Mouse (Mus musculus) cerebellum, adult 9-11 months (tissue): ENCODE data around the gene Gcsh.

Experiments
- DNase-seq: peaks from one replicate; pipeline ENCODE4 v3.0.0; 2022

Gcsh gene

DNA sequence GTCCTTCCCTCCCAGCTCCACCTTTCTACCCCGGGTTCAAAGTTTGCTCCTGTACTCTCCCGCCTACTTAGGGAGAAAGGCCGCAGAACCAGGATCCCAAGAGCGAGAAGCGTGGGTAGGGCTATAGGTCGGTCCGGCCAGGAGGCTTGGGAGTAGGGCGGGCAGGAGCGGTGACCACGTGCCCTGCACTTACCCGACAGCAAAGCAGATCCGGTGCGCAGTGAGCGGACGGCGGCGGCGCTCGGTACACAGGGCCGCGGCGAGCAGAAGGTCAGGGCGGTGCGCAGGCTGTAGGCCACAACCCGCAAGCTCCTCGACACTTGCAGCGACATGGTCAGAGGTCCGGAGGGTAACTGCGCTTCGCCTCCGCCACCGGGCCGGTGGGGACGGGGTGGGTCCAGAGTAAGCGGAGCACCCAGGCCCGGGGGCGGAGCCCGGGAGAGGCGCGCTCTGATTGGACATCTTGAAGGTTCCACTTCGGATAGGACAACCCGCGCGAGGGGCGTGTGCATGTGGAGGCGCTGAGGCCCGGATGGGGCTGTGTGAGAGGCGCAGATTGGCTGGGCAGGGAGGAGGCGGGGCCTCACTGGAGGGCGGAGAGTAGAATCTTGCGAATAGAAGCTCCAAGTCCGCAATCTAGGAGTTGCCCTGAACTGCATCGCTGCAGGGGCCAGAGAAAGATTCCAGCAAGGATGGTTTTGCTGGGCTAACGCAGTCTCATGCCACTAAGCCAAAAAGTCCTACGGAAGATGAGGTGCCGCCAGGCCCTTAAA is at the start of gene Gcsh:
Gcsh (minus strand) TSS at position 443 of the 773 bp plus-strand sequence.
- peak; percentile 98 for DNase-seq

DNA sequence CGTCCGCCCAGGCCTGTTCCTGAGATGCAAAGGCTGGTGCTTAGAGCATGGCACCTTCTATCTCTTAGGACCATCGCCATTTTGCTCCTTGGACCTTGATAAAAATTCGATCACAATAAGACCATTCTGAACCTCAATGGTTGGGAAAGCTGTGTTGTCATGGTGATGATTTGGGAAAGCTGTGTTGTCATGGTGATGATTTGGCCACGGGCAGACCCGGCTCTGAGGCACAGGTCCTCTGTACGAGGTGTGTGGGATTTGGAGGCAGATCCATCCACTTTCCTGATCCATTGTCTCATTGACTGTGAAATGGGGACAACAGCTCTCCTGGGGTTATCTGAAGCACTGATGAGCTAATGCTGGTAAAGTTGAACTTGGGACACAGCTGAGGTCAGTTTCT is 46.5 kb upstream of the Gcsh start:
- DNase-seq, result no peak

DNA sequence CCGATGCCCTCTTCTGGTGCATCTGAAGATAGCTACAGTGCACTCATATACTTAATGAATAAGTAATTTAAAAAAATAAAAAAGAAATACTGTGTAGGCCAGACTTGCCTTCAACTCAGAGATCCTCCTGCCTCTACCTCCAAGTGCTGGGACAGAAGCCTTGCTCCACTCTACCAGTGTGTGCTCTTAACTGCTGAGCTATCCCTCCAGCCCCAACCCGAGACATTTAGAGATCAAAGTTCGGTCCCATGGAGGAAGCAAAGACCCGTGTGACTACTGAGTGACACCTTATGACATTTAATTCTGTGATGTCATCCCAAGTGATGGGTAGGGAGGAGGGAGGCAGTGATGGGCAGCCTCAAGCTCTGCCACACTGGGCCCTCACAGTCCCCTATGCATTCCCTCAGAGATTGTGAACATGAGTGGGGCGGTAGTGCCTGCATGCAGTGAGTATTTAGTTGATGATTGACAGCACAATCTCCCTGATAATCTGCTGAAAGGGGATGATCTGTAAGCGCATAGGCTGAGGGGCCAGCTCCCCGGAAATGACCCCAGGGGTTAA is 44.1 kb upstream of the Gcsh start:
- no peak for DNase-seq

DNA sequence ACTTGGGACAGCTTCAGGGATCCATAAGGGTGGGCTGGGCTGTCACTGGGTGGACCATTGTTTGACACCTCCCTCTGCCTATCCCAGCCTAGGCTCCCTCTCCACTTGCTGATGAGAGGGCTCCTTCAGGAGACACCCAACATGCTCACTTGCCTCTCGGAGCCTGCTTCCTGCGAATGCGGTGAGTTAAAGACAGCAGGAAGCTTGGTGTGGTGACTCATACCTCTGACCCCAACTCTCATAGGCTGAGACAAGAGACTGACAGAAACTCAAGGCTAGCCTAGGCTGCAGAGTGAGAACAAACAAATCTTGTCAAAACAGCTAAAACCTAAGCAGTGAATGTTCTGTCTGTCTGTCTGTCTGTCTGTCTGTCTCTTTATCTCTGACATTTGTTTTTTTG is 40.1 kb upstream of the Gcsh start:
- no peak for DNase-seq

- DNase-seq, result no peak
These were observed 39.3 kb upstream of the Gcsh start for GRCm38 (mm10) chr8:117032609-117033008.

GRCm38 (mm10) chr8:117031476-117031875 is 38.1 kb upstream of the Gcsh start:
- no peak for DNase-seq

DNA sequence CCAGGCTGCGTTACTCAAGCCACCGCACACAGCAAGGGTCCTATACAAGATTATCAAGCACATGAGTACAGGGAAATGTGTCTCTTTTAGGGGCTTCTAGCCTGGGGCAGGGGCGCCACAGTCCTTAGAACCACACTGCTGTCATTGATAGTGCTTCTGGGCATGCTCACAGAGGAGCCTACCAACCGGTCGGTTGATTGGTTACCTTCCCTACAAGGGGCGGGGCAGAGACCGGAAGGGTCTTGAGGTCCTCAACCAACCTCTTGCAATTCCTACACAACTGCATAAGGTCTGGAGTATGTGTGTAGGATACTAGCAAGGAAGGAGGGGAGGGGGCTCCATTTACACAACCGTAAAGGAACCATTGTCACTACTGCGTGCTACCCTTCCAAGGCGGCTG is 35.3 kb upstream of the Gcsh start:
- DNase-seq, result no peak

DNA sequence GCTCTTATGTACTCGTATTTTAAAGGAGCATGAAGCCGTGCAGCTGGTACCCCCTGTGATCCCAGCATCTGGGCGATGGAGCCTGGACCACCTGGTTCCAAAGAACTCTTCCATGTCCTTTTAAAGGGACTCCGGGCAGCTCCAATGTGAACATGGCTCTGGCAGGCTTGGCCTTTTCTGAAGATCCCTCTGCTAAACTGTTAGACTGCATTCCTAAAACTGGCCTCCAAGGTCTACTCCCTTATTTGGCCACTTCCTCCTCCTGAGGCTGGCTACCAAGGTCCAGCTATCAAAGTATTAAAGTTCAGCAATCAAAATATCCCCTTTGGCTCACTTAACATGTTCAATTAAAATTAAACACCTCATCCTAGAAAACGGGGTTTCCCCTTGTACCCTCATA is 34.3 kb upstream of the Gcsh start:
- DNase-seq, result no peak

DNA sequence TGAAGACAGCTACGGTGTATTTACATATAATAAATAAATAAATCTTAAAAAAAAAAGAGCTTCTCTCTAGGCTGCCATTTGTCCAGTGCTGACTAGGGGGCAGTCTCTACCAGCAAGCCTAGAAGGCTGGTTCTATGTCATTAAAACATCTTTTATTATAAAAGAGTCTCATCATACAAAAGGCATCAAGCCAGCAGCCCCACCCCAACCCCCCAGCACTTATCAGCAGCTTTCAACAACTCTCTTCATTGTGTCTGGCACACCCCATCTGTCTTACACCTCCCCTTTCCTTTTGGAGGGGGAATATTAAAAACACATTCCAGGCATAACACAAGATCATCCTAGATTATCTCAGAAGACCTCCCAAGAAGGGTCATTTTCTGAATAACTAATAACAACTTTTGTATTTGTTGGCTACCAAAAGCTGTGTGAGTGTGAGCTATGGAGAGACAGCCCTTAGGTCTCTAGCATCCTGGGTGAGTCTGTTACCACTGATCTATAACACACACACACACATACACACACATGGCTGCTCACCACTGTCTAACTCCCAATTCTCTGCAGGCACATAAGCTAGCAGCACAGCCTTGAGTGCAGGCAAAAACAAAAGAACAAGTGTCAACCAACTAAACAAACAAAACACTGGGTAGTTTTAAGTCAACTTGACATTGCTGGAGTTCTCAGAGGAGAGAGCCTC is 29.1 kb upstream of the Gcsh start:
- DNase-seq, result no peak

DNA sequence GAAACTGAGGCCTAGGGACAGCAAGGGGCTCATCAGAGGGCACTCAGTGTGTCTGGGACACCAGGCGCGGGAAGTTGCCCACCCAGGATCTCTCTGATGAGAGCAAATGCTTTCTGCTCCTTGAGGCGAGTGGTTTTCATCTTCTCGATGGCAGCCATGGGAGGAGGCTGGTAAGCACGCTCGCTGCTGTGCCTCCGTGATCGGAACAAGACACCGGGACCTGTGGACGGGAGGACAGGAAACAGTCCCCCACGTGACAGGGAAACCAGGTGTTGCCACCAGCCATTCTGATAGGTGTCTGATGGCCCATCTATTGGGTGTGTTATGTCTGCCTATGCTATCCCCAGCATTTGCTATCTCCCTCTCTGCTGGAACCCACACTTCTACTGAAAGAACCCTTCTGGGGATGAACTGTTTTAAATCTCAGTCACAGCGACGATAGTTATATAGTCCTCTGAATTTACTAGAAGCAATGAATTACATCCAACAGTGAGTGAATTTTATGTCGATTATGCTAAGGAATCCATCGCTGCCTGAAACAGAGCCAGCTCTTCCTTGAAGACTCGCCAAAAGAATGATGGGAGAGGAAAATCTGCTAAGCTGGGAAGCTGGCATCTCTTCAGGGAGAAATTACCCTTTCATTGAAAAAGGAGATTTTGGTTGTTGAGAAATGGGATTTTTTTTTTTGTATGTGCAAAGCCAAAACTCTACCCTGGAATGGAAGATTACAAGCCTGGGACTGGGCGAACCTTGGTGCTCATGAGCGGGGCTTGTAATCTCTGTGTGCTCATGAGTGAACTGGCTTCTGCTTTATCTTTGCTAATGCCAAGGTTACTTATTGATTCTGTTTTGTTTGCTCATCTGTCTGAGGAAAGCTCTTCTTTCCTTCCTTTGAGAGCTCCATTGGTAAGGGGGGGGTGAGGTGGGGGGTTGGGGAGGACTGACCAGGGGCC is 26.3 kb upstream of the Gcsh start:
- DNase-seq, result no peak

DNA sequence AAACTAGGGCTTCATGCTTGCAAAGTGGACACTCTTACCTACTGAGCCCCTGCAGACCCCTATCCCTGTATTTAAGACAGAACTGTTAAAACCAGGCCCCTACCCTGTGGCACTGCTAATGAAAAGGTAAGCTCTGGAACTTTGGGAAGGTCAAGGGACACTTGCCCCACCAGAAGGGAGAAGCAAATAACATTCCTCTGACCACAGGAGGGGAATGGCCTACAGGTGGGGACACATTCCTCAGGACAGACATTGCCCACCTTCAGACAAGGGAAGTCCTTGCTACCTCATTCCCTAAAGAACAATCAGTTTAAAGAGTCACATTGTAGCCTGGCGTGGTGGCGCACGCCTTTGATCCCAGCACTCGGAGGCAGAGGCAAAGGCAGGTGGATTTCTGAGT is 24.6 kb upstream of the Gcsh start:
- DNase-seq, result no peak

DNA sequence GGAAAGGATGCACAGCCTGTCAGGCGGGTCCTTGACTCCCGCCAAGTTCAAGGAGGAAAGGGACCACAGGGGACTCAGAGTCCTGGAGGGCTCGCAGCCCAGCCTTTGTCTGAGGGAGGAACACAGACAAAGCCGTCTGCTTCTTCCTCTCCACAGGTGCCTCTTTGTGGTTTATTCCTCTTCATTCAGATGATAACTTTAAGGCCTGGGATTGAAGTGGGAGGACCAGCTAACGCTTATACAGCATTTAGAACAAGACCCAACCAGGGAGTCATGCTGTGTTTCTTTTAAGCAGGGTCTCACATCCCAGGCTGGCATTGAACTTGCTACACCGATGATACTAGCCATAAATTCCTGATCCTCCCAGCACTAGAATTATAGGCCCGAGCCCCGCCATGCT is 23.7 kb upstream of the Gcsh start:
- no peak for DNase-seq

DNA sequence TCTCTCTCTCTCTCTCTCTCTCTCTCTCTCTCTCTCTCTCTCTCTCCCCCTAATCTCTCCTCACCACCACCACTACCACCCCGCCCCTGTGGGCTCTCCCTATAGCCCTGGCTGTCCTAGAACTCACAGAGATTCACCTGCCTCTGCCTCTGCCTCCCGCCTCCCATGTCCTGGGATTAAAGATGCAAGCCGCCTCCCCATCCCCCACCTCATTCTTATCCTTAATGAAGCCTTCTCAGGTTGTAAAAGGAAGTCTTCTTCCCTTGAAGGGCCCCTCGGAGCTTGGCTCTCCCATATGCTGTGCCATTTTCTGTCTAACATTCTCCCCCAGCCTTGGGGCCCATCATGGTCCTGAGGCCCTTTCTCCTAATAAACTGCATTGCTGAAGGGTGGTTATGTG is 22.3 kb upstream of the Gcsh start:
- DNase-seq, result no peak

- no peak for DNase-seq
These were observed 18.0 kb upstream of the Gcsh start for GRCm38 (mm10) chr8:117011366-117011765.

- DNase-seq, result peak; percentile 23
These were observed 829 bp upstream of the Gcsh start for GRCm38 (mm10) chr8:116994016-116994716.

DNA sequence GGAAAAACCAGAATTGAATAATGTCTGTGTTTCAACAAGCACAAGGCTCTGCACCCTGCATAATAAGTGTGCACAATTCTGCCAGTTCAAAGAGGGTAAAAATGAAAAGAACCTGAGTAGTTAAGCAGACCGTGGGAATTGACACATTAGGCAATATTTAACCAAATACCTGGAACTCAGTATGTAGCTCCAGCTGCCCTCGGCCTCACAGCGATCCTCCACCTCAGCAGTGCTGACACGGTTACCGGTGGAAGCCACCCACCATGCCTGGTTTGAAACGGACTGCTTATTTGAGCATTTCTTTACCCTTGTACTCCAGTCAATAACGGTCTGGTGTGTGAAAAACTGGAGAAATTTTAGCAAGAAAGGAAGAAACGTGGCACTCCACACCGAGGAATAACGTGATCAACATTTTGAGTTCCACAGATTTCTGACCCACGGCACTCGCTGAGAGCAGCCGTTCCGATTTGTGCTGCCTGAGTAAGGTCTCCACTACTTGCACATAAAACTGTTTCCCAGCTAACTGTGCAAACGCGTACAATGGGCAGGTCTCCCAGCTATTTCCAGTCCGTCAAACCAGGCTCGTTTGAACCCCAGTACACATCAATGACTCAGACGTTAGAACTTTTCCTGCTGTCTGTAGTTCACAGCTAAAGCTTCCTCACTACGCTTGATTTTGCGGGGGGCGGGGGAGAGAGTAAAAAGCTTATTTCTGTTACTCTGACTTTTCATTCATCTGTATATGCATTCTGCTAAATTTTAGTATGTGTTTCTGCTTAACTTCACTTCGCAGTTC is 963 bp downstream of the Gcsh start:
- no peak for DNase-seq

DNA sequence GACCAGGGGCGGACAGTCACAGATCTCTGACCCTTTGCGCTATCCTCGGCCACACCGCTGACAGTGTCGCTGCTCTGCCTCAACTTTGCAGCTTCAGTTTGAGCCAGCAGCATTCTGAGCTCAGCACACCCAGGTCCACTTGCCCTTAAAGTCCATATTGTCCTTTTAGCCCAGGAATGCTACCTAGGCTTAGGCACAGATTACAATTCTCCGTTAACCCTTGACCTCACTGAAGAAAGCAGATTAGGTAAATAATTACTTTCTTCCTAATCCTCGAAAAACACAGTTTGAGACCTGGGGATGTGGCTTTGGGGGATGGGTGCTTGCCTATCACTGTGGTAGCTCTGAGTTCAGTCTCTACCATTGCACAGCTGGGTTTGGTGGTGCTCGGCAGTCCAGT is 2.1 kb downstream of the Gcsh start:
- DNase-seq, result no peak

GRCm38 (mm10) chr8:116989842-116990241 is 3.5 kb downstream of the Gcsh start:
- no peak for DNase-seq

DNA sequence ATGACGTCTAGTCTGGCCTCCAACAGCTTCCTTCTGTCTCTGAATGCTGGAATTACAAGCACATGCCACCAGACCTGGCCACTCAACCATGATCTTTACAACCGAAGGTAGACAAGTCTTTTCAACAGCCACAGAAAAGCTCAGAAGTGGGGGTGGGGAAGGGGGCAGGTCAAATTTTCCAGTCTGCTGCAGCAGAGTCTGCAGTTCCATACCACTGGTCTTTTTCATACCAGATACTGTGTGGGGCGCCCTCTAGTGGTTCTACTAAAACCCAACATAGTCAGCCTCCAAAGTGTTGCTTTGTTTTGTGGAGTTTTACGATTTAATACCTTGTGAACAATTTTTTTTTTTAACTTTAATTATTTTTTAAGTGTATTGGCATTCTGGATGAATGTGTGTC is 13.2 kb downstream of the Gcsh start:
- DNase-seq, result peak; percentile 55

DNA sequence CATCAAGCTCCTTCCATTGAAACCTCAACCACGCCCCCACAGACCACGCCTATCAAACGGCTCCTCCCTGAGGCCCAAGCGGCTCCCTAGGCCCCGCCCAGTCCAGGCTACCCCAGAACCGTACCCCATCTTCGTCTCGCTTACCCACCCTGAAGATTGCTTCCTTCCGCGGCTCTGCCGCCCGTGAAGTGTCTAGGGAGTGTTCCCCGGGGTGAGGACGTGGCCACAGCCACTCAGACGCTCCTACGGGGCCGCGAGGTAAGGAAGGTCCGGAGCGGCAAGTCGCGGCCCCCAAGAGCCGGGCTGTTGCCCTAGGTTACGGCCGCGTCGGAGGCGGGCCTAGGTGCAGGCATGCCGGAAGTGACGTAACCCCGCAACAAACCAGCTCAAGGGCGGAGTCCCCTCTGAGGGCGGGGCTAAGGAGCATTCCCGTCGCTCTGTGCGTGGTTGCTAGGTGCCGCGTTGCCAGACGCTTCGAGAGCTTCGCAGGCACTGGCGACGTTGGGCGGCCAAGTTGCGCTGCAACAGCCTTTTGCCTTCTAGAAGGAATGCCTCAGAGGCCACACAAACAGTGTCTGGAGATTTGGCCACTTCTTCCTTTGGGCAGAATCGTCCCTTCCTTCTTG is 14.6 kb downstream of the Gcsh start, which contains the start of gene 1700030J22Rik:
1700030J22Rik (minus strand) TSS at position 329 of the 626 bp plus-strand sequence.
- DNase-seq, result peak; percentile 98

GRCm38 (mm10) chr8:116978052-116978451 is 15.3 kb downstream of the Gcsh start:
- DNase-seq, result no peak
